Mouse (Mus musculus) ES-CJ7 (cell line): ENCODE measurements around the gene Tmub2.

Experiments
- DNase-seq: peaks from one replicate; pipeline ENCODE4 v3.0.0; 2011; ENCODE audit warnings: low read depth, low spot score

Gene Tmub2

GRCm38 (mm10) chr11:102279595-102279994 lies 5.1 kb upstream of the Tmub2 start:
- no peak for DNase-seq

GRCm38 (mm10) chr11:102280267-102280666 lies 4.5 kb upstream of the Tmub2 start:
- peak; percentile 59 for DNase-seq

GRCm38 (mm10) chr11:102283922-102284321 lies 809 bp upstream of the Tmub2 start:
- DNase-seq = peak; percentile 80

GRCm38 (mm10) chr11:102285095-102285834 lies 534 bp downstream of the Tmub2 start:
- DNase-seq = no peak

GRCm38 (mm10) chr11:102287485-102287884 lies 2.8 kb downstream of the Tmub2 start:
- no peak for DNase-seq

GRCm38 (mm10) chr11:102288027-102288804 lies 3.5 kb downstream of the Tmub2 start:
- no peak for DNase-seq

- no peak for DNase-seq
Measured at GRCm38 (mm10) chr11:102288913-102289312, 4.2 kb downstream of the Tmub2 start.

- DNase-seq = no peak
Measured at GRCm38 (mm10) chr11:102289511-102290100, 4.9 kb downstream of the Tmub2 start.

GRCm38 (mm10) chr11:102290141-102290540 lies 5.4 kb downstream of the Tmub2 start:
- no peak for DNase-seq

- no peak for DNase-seq
Measured at GRCm38 (mm10) chr11:102291051-102291535, 6.4 kb downstream of the Tmub2 start.

GRCm38 (mm10) chr11:102293971-102294370 lies 9.2 kb downstream of the Tmub2 start:
- no peak for DNase-seq

GRCm38 (mm10) chr11:102294416-102294815 lies 9.7 kb downstream of the Tmub2 start:
- no peak for DNase-seq

- DNase-seq = peak; percentile 85
Measured at GRCm38 (mm10) chr11:102294887-102295597, 10.3 kb downstream of the Tmub2 start.

GRCm38 (mm10) chr11:102295598-102296471 lies 11.1 kb downstream of the Tmub2 start:
- no peak for DNase-seq

GRCm38 (mm10) chr11:102296491-102297472 lies 12.1 kb downstream of the Tmub2 start, which contains the start of gene Atxn7l3:
Gene Atxn7l3 (minus strand): TSS chr11:102296631.
- peak; percentile 99 for DNase-seq

GRCm38 (mm10) chr11:102297577-102298556 lies 13.1 kb downstream of the Tmub2 start:
- no peak for DNase-seq

GRCm38 (mm10) chr11:102299839-102300238 lies 15.1 kb downstream of the Tmub2 start:
- peak; percentile 97 for DNase-seq

GRCm38 (mm10) chr11:102304141-102304540 lies 19.4 kb downstream of the Tmub2 start:
- no peak for DNase-seq
